Mouse (Mus musculus) hindbrain, embryonic 12.5 days (tissue): ENCODE data around the gene Arfgef2. TPM values are rescaled to one million over a fixed set of nuclear protein-coding genes. Genes with fewer than 3 reads are reported as not detected.

Experiments used
- ATAC-seq: fragments of 200-750 bp; cut with Nextera tagmentation; 2 replicates; pipeline ENCODE4 v1.8.0; 2017; ENCODE audit warnings: moderate TSS enrichment; ENCODE audit not compliant: low FRiP score
- H3K27ac ChIP-seq: fragments of 300-500 bp; sonication (generic); 2 replicates; pipeline ENCODE4 v1.5.1; 2016; ENCODE audit warnings: mild to moderate bottlenecking
- H3K27me3 ChIP-seq: fragments of 300-500 bp; sonication (generic); 2 replicates; pipeline ENCODE4 v1.6.1; 2016; ENCODE audit warnings: mild to moderate bottlenecking
- H3K36me3 ChIP-seq: fragments of 300-500 bp; sonication (generic); 2 replicates; pipeline ENCODE4 v1.6.1; 2016; ENCODE audit warnings: mild to moderate bottlenecking
- H3K4me1 ChIP-seq: fragments of 300-500 bp; sonication (generic); 2 replicates; pipeline ENCODE4 v1.6.1; 2016
- H3K4me2 ChIP-seq: fragments of 300-500 bp; sonication (generic); replicated peaks from 2 replicates; pipeline ENCODE4 v1.6.1; 2016; ENCODE audit warnings: mild to moderate bottlenecking
- H3K4me3 ChIP-seq: fragments of 300-500 bp; sonication (generic); 2 replicates; pipeline ENCODE4 v1.5.1; 2016; ENCODE audit warnings: mild to moderate bottlenecking
- H3K9ac ChIP-seq: fragments of 300-500 bp; sonication (generic); 2 replicates; pipeline ENCODE4 v1.6.1; 2016; ENCODE audit warnings: mild to moderate bottlenecking, moderate library complexity
- H3K9me3 ChIP-seq: fragments of 300-500 bp; sonication (generic); replicated peaks from 2 replicates; pipeline ENCODE4 v1.6.1; 2016; ENCODE audit warnings: mild to moderate bottlenecking
- WGBS: fragments of 180-500 bp; shearing (Covaris S2); methylation state at CpG from one replicate; pipeline ENCODE4 v1.1.7; 2016; 5-methylcytosine and 5-hydroxymethylcytosine counted together
- polyA plus RNA-seq: library from polyadenylated mRNA; unstranded; fragments of >200 nt; fragmentation: Nextera tagmentation; extraction: Ambion mirVana; gene quantifications from 2 replicates; pipeline ENCODE4 v1.2.1, GENCODE M21; 2016

The Arfgef2 gene
- polyA plus RNA-seq = 6.4 and 6.8 TPM in 2 replicates

- Histone ChIP-seq H3K4me3 (peak within 1 kb of the TSS; percentile 79), H3K4me1 (peaks cover 13% of the 10 kb centered on the region), H3K9me3 (no peaks in the 10 kb centered on the region), H3K9ac (peak within 1 kb of the TSS; percentile 74), H3K27me3 (no peaks in the 10 kb centered on the region), H3K27ac (peak within 1 kb of the TSS; percentile 41), H3K36me3 (no peaks in the 10 kb centered on the region), H3K4me2 (peak within 1 kb of the TSS; percentile 93)
- ATAC-seq = peak; percentile 84
- WGBS = under 1% methylated on average over 66 of the region's 76 CpGs
These were observed at the start of gene Arfgef2 for GRCm38 (mm10) chr2:166805250-166806172. Gene Arfgef2 (plus strand): TSS chr2:166805588.

GRCm38 (mm10) chr2:166757969-166758368, 47.4 kb upstream of the Arfgef2 start:
- Histone ChIP-seq H3K36me3 (no peaks in the 10 kb centered on the region), H3K27me3 (no peaks in the 10 kb centered on the region; the same call in 1 of the 2 replicates), H3K4me1 (no peaks in the 10 kb centered on the region), H3K4me2 (no peak overlapping the region), H3K9me3 (no peaks in the 10 kb centered on the region), H3K4me3 (no peak overlapping the region), H3K27ac (no peak overlapping the region), H3K9ac (no peak overlapping the region)
- no peak for ATAC-seq
- 35% methylated on average over 3 of the region's 3 CpGs for WGBS

GRCm38 (mm10) chr2:166764051-166764450, 41.3 kb upstream of the Arfgef2 start:
- H3K9me3 ChIP-seq = no peaks in the 10 kb centered on the region
- no peaks in the 10 kb centered on the region for H3K27me3 ChIP-seq
- H3K9ac ChIP-seq = no peak overlapping the region
- 13% methylated on average over 5 of the region's 5 CpGs for WGBS
- no peak overlapping the region for H3K4me3 ChIP-seq
- H3K4me2 ChIP-seq = no peak overlapping the region
- no peaks in the 10 kb centered on the region for H3K36me3 ChIP-seq
- H3K27ac ChIP-seq = peak overlapping the region; percentile 9; the same call in 1 of the 2 replicates
- H3K4me1 ChIP-seq = peaks cover 5% of the 10 kb centered on the region
- ATAC-seq = no peak

- Histone ChIP-seq H3K9me3 (no peaks in the 10 kb centered on the region), H3K4me2 (no peak overlapping the region), H3K27ac (no peak overlapping the region), H3K27me3 (no peaks in the 10 kb centered on the region), H3K9ac (no peak overlapping the region), H3K4me3 (no peak overlapping the region), H3K4me1 (peaks cover 5% of the 10 kb centered on the region), H3K36me3 (no peaks in the 10 kb centered on the region)
- 76% methylated on average over 9 of the region's 9 CpGs for WGBS
- no peak for ATAC-seq
These were observed 37.8 kb upstream of the Arfgef2 start for GRCm38 (mm10) chr2:166767591-166767990.

GRCm38 (mm10) chr2:166771396-166771795, 34.0 kb upstream of the Arfgef2 start:
- no peak overlapping the region for H3K9ac ChIP-seq
- no peak for ATAC-seq
- H3K27me3 ChIP-seq = no peaks in the 10 kb centered on the region
- H3K27ac ChIP-seq = no peak overlapping the region
- no peaks in the 10 kb centered on the region for H3K9me3 ChIP-seq
- no peaks in the 10 kb centered on the region for H3K36me3 ChIP-seq
- 75% methylated on average over 11 of the region's 11 CpGs for WGBS
- H3K4me3 ChIP-seq = no peak overlapping the region
- H3K4me1 ChIP-seq = no peaks in the 10 kb centered on the region
- H3K4me2 ChIP-seq = no peak overlapping the region

- H3K27ac ChIP-seq = no peak overlapping the region
- no peaks in the 10 kb centered on the region for H3K27me3 ChIP-seq
- no peaks in the 10 kb centered on the region for H3K9me3 ChIP-seq
- no peak for ATAC-seq
- H3K4me1 ChIP-seq = no peaks in the 10 kb centered on the region
- WGBS = 78% methylated on average over 9 of the region's 10 CpGs
- no peaks in the 10 kb centered on the region for H3K36me3 ChIP-seq
- no peak overlapping the region for H3K9ac ChIP-seq
- no peak overlapping the region for H3K4me3 ChIP-seq
- no peak overlapping the region for H3K4me2 ChIP-seq
These were observed 31.8 kb upstream of the Arfgef2 start for GRCm38 (mm10) chr2:166773587-166773986.

GRCm38 (mm10) chr2:166774275-166774674, 31.1 kb upstream of the Arfgef2 start:
- Histone ChIP-seq H3K9ac (no peak overlapping the region), H3K9me3 (no peaks in the 10 kb centered on the region), H3K27ac (no peak overlapping the region), H3K36me3 (no peaks in the 10 kb centered on the region), H3K4me3 (no peak overlapping the region), H3K4me2 (no peak overlapping the region), H3K27me3 (no peaks in the 10 kb centered on the region), H3K4me1 (no peaks in the 10 kb centered on the region)
- ATAC-seq = no peak
- WGBS = 89% methylated on average over 10 of the region's 10 CpGs

- peaks cover 5% of the 10 kb centered on the region; the same call in 1 of the 2 replicates for H3K4me1 ChIP-seq
- H3K9me3 ChIP-seq = no peaks in the 10 kb centered on the region
- H3K27me3 ChIP-seq = no peaks in the 10 kb centered on the region
- H3K36me3 ChIP-seq = no peaks in the 10 kb centered on the region
- H3K4me3 ChIP-seq = no peak overlapping the region
- H3K9ac ChIP-seq = no peak overlapping the region
- no peak overlapping the region for H3K27ac ChIP-seq
- 59% methylated on average over 11 of the region's 11 CpGs for WGBS
- H3K4me2 ChIP-seq = no peak overlapping the region
- no peak for ATAC-seq
These were observed 30.0 kb upstream of the Arfgef2 start for GRCm38 (mm10) chr2:166775357-166775893.

- peaks cover 9% of the 10 kb centered on the region; the same call in 1 of the 2 replicates for H3K4me1 ChIP-seq
- H3K4me3 ChIP-seq = no peak overlapping the region
- WGBS = 67% methylated on average over 1 of the region's 2 CpGs
- no peaks in the 10 kb centered on the region for H3K36me3 ChIP-seq
- no peak overlapping the region for H3K9ac ChIP-seq
- H3K4me2 ChIP-seq = no peak overlapping the region
- no peaks in the 10 kb centered on the region for H3K9me3 ChIP-seq
- no peak for ATAC-seq
- H3K27ac ChIP-seq = no peak overlapping the region
- no peaks in the 10 kb centered on the region for H3K27me3 ChIP-seq
These were observed 29.1 kb upstream of the Arfgef2 start for GRCm38 (mm10) chr2:166776272-166776671.

GRCm38 (mm10) chr2:166779956-166780355, 25.4 kb upstream of the Arfgef2 start:
- H3K9ac ChIP-seq = no peak overlapping the region
- H3K4me1 ChIP-seq = peaks cover 10% of the 10 kb centered on the region; the same call in 1 of the 2 replicates
- 59% methylated on average over 8 of the region's 8 CpGs for WGBS
- no peak for ATAC-seq
- H3K27ac ChIP-seq = no peak overlapping the region
- H3K4me2 ChIP-seq = no peak overlapping the region
- H3K27me3 ChIP-seq = no peaks in the 10 kb centered on the region
- no peak overlapping the region for H3K4me3 ChIP-seq
- H3K36me3 ChIP-seq = no peaks in the 10 kb centered on the region
- H3K9me3 ChIP-seq = no peaks in the 10 kb centered on the region

GRCm38 (mm10) chr2:166780980-166781578, 24.3 kb upstream of the Arfgef2 start:
- Histone ChIP-seq H3K4me2 (no peak overlapping the region), H3K9ac (no peak overlapping the region), H3K4me1 (peaks cover 21% of the 10 kb centered on the region), H3K36me3 (no peaks in the 10 kb centered on the region), H3K27ac (no peak overlapping the region), H3K27me3 (no peaks in the 10 kb centered on the region), H3K9me3 (no peaks in the 10 kb centered on the region), H3K4me3 (no peak overlapping the region)
- ATAC-seq = no peak
- 14% methylated on average over 9 of the region's 9 CpGs for WGBS

- 81% methylated on average over 6 of the region's 6 CpGs for WGBS
- no peaks in the 10 kb centered on the region for H3K27me3 ChIP-seq
- H3K9me3 ChIP-seq = no peaks in the 10 kb centered on the region
- ATAC-seq = no peak
- peaks cover 26% of the 10 kb centered on the region for H3K4me1 ChIP-seq
- no peak overlapping the region for H3K4me2 ChIP-seq
- no peak overlapping the region for H3K27ac ChIP-seq
- no peaks in the 10 kb centered on the region for H3K36me3 ChIP-seq
- H3K4me3 ChIP-seq = no peak overlapping the region
- H3K9ac ChIP-seq = no peak overlapping the region
These were observed 21.0 kb upstream of the Arfgef2 start for GRCm38 (mm10) chr2:166784376-166784775.
